Mouse (Mus musculus) heart, postnatal 0 days (tissue): ENCODE measurements around the gene Nav2. TPM values are rescaled to one million over a fixed set of nuclear protein-coding genes. Genes with fewer than 3 reads are reported as not detected.

ENCODE experiments used
- ATAC-seq: fragments of 200-750 bp; cut with Nextera tagmentation; 2 replicates; pipeline ENCODE4 v1.8.0; 2017; ENCODE audit warnings: low read depth, moderate number of reproducible peaks, moderate library complexity; ENCODE audit not compliant: insufficient read depth
- DNase-seq: peaks from one replicate; pipeline ENCODE4 v3.0.0-alpha.2; 2016; ENCODE audit warnings: low spot score
- H3K27ac ChIP-seq: fragments of 300-500 bp; sonication (generic); 2 replicates; pipeline ENCODE4 v1.5.1; 2014; ENCODE audit warnings: low read depth, mild to moderate bottlenecking
- H3K27me3 ChIP-seq: fragments of 300-500 bp; sonication (generic); 2 replicates; pipeline ENCODE4 v1.6.1; 2014; ENCODE audit warnings: low read length, mixed read lengths; ENCODE audit not compliant: control insufficient read depth, insufficient read depth
- H3K36me3 ChIP-seq: fragments of 300-500 bp; sonication (generic); replicated peaks from 2 replicates; pipeline ENCODE4 v1.6.1; 2014; ENCODE audit warnings: low read length, mixed read lengths; ENCODE audit not compliant: control insufficient read depth, insufficient read depth
- H3K4me1 ChIP-seq: fragments of 300-500 bp; sonication (generic); 2 replicates; pipeline ENCODE4 v1.6.1; 2014; ENCODE audit warnings: antibody characterized with exemption; ENCODE audit not compliant: control insufficient read depth, insufficient read depth
- H3K4me2 ChIP-seq: fragments of 300-500 bp; sonication (generic); 2 replicates; pipeline ENCODE4 v1.6.1; 2014; ENCODE audit warnings: low read depth, mild to moderate bottlenecking, low read length, moderate library complexity
- H3K4me3 ChIP-seq: fragments of 300-500 bp; sonication (generic); 2 replicates; pipeline ENCODE4 v1.5.1; 2014; ENCODE audit warnings: low read depth, low read length
- H3K9ac ChIP-seq: fragments of 300-500 bp; sonication (generic); replicated peaks from 2 replicates; pipeline ENCODE4 v1.6.1; 2014; ENCODE audit warnings: low read depth, low read length, mixed read lengths
- H3K9me3 ChIP-seq: fragments of 300-500 bp; sonication (generic); replicated peaks from 2 replicates; pipeline ENCODE4 v1.6.1; 2016; ENCODE audit warnings: low read length; ENCODE audit not compliant: control insufficient read depth
- CTCF ChIP-seq: IDR thresholded peaks from 2 replicates; pipeline ENCODE4 v1.5.1; 2016; ENCODE audit warnings: antibody characterized with exemption, control low read depth, low read depth
- EP300 ChIP-seq: IDR thresholded peaks from 2 replicates; pipeline ENCODE4 v1.6.1; 2016; ENCODE audit warnings: antibody characterized with exemption, low read depth
- WGBS: fragments of 180-500 bp; shearing (Covaris S2); extraction: QIAGEN DNeasy Blood & Tissue Kit; methylation state at CpG from one replicate; pipeline ENCODE4 v1.1.7; 2014; 5-methylcytosine and 5-hydroxymethylcytosine counted together
- polyA plus RNA-seq: library from polyadenylated mRNA; unstranded; fragments of >200 nt; fragmentation: Nextera tagmentation; extraction: Ambion mirVana; gene quantifications from 2 replicates; pipeline ENCODE4 v1.2.1, GENCODE M21; 2015
- total RNA-seq: library from RNA; depleted of rRNA; stranded (reverse); fragments of >200 nt; gene quantifications from 2 replicates; pipeline ENCODE4 v1.2.3, GENCODE M21; 2014; ENCODE audit warnings: low replicate concordance

Gene Nav2
- total and polyA plus RNA-seq, 2 experiments from 2014 or later: 22.8 to 77.9 TPM

- Histone ChIP-seq H3K27me3 (no peaks in the 10 kb centered on the region), H3K9me3 (no peaks in the 10 kb centered on the region), H3K36me3 (peaks cover 18% of the 10 kb centered on the region), H3K4me1 (peaks cover 14% of the 10 kb centered on the region; the same call in 1 of the 2 replicates), H3K9ac (no peak overlapping the region), H3K27ac (no peak overlapping the region), H3K4me2 (no peak overlapping the region), H3K4me3 (no peak overlapping the region)
- TF ChIP-seq CTCF: no peak
- TF ChIP-seq EP300: no peak
- no peak for ATAC-seq
- WGBS: 68% methylated on average over 4 of the region's 4 CpGs
- DNase-seq: no peak
Measured at GRCm38 (mm10) chr7:49488493-49489087, 580.1 kb downstream of the Nav2 start.

GRCm38 (mm10) chr7:49490814-49491213, 582.3 kb downstream of the Nav2 start:
- H3K4me2 ChIP-seq: no peak overlapping the region
- WGBS: 71% methylated on average over 10 of the region's 10 CpGs
- DNase-seq (no peak), ATAC-seq (no peak)
- TF ChIP-seq EP300 (no peak), CTCF (no peak)
- no peak overlapping the region for H3K27ac ChIP-seq
- no peak overlapping the region for H3K4me3 ChIP-seq
- H3K4me1 ChIP-seq: peaks cover 8% of the 10 kb centered on the region; the same call in 1 of the 2 replicates
- no peaks in the 10 kb centered on the region for H3K9me3 ChIP-seq
- no peak overlapping the region for H3K9ac ChIP-seq
- H3K27me3 ChIP-seq: no peaks in the 10 kb centered on the region
- peaks cover 23% of the 10 kb centered on the region for H3K36me3 ChIP-seq

GRCm38 (mm10) chr7:49492622-49493021, 584.1 kb downstream of the Nav2 start:
- Histone ChIP-seq H3K36me3 (peaks cover 23% of the 10 kb centered on the region), H3K4me1 (peaks cover 19% of the 10 kb centered on the region), H3K27ac (no peak overlapping the region), H3K27me3 (no peaks in the 10 kb centered on the region), H3K9me3 (no peaks in the 10 kb centered on the region), H3K4me3 (no peak overlapping the region), H3K4me2 (no peak overlapping the region), H3K9ac (no peak overlapping the region)
- no peak for TF ChIP-seq EP300
- TF ChIP-seq CTCF: no peak
- ATAC-seq: no peak
- DNase-seq: no peak

- TF ChIP-seq CTCF: peak; percentile 45
- no peak for TF ChIP-seq EP300
- Histone ChIP-seq H3K36me3 (peaks cover 23% of the 10 kb centered on the region), H3K27me3 (no peaks in the 10 kb centered on the region), H3K4me1 (peaks cover 23% of the 10 kb centered on the region), H3K4me2 (no peak overlapping the region), H3K4me3 (no peak overlapping the region), H3K27ac (no peak overlapping the region), H3K9me3 (no peaks in the 10 kb centered on the region), H3K9ac (no peak overlapping the region)
- ATAC-seq: no peak
- 93% methylated on average over 4 of the region's 4 CpGs for WGBS
- DNase-seq: no peak
Measured at GRCm38 (mm10) chr7:49493210-49493609, 584.7 kb downstream of the Nav2 start.

GRCm38 (mm10) chr7:49494654-49495053, 586.1 kb downstream of the Nav2 start:
- Histone ChIP-seq H3K27ac (no peak overlapping the region), H3K9ac (no peak overlapping the region), H3K36me3 (peaks cover 23% of the 10 kb centered on the region), H3K4me2 (no peak overlapping the region), H3K4me3 (no peak overlapping the region), H3K27me3 (no peaks in the 10 kb centered on the region), H3K4me1 (peaks cover 23% of the 10 kb centered on the region), H3K9me3 (no peaks in the 10 kb centered on the region)
- DNase-seq: no peak
- no peak for ATAC-seq
- TF ChIP-seq EP300 (no peak), CTCF (no peak)
- WGBS: 84% methylated on average over 6 of the region's 6 CpGs

GRCm38 (mm10) chr7:49496111-49496510, 587.6 kb downstream of the Nav2 start:
- Histone ChIP-seq H3K27me3 (no peaks in the 10 kb centered on the region), H3K4me2 (no peak overlapping the region), H3K9ac (no peak overlapping the region), H3K27ac (peak overlapping the region; percentile 85; the same call in 1 of the 2 replicates), H3K36me3 (peaks cover 23% of the 10 kb centered on the region), H3K4me1 (peaks cover 23% of the 10 kb centered on the region), H3K9me3 (no peaks in the 10 kb centered on the region), H3K4me3 (no peak overlapping the region)
- ATAC-seq (no peak), DNase-seq (no peak)
- WGBS: 47% methylated on average over 11 of the region's 11 CpGs
- no peak for TF ChIP-seq CTCF
- TF ChIP-seq EP300: no peak
